Mouse (Mus musculus): Measurements from ENCODE around the gene Trim11. TPM values are rescaled to one million over a fixed set of nuclear protein-coding genes. Genes with fewer than 3 reads are reported as not detected.

Gene Trim11
- total and polyA plus RNA-seq, 2 experiments from 2014 or later, result 15.2 to 23.7 TPM

GRCm38 (mm10) chr11:58993091-58993670 is 15.3 kb downstream of the Trim11 start:
- Histone ChIP-seq H3K9ac (replicated peaks; ENCODE audit: low read length, poor library complexity, severe bottlenecking) (no peak overlapping the region), H3K4me3 (ENCODE audit: low read depth, low read length) (no peak overlapping the region), H3K4me2 (ENCODE audit: low read depth, low read length, poor library complexity, severe bottlenecking) (no peak overlapping the region), H3K27ac (ENCODE audit: low read depth, low read length) (no peak overlapping the region), H3K4me1 (ENCODE audit: insufficient read depth, low read length) (0 out of 2 replicates have a peak, but pooled peaks cover 4% of the 10 kb centered on the region), H3K9me3 (ENCODE audit: low read length) (no peaks in the 10 kb centered on the region), H3K27me3 (ENCODE audit: insufficient read depth, low read length) (0 out of 2 replicates have a peak, but pooled peaks cover 6% of the 10 kb centered on the region), H3K36me3 (ENCODE audit: insufficient read depth, low read length) (peaks cover 16% of the 10 kb centered on the region)
- no peak for TF ChIP-seq CTCF (IDR thresholded peaks at IDR 0.05)
- 82% methylated on average over 6 of the region's 6 CpGs for WGBS
- no peak for DNase-seq (ENCODE audit: low spot score)
- no peak for ATAC-seq (ENCODE audit: low FRiP score)

DNA sequence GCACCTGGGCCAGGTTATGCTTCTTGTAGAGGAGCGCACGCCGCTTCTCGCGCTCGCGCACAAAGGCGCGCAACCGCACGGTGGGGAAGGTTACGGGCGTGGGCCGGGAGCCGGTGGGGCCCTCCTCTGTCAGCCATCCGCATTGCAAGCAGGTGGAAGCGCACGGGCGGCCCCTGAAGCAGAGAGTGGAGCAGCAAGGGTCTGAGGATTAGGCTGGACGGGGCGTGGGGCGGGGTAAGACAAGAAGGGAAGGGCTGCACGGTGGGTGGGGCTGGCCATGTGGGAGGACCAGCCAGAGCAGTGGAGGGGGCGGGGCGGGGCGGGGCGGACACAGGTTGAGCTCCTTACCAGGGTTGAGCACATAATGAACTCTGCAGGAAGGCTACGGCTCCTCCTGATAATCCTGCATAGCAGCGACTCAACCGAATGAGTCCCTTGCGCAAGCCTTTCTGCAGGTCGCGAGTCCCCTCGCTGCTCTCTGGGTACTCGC is 16.5 kb downstream of the Trim11 start:
- Histone ChIP-seq H3K27me3 (ENCODE audit: insufficient read depth, low read length) (0 out of 2 replicates have a peak, but pooled peaks cover 6% of the 10 kb centered on the region), H3K9me3 (ENCODE audit: low read length) (no peaks in the 10 kb centered on the region), H3K4me1 (ENCODE audit: insufficient read depth, low read length) (0 out of 2 replicates have a peak, but pooled peaks cover 4% of the 10 kb centered on the region), H3K27ac (ENCODE audit: low read depth, low read length) (no peak overlapping the region), H3K36me3 (ENCODE audit: insufficient read depth, low read length) (peaks cover 7% of the 10 kb centered on the region), H3K9ac (replicated peaks; ENCODE audit: low read length, poor library complexity, severe bottlenecking) (peak overlapping the region; percentile 54), H3K4me3 (ENCODE audit: low read depth, low read length) (peak overlapping the region; percentile 39), H3K4me2 (ENCODE audit: low read depth, low read length, poor library complexity, severe bottlenecking) (peak overlapping the region; percentile 69)
- 1% methylated on average over 32 of the region's 35 CpGs for WGBS
- ATAC-seq (ENCODE audit: low FRiP score) (peak; percentile 45; the same call in 1 of the 2 replicates), DNase-seq (ENCODE audit: low spot score) (peak; percentile 42)
- TF ChIP-seq CTCF (IDR thresholded peaks at IDR 0.05), result peak; percentile 44

- TF ChIP-seq CTCF (IDR thresholded peaks at IDR 0.05), result no peak
- Histone ChIP-seq H3K4me1 (ENCODE audit: insufficient read depth, low read length) (0 out of 2 replicates have a peak, but pooled peaks cover 4% of the 10 kb centered on the region), H3K4me2 (ENCODE audit: low read depth, low read length, poor library complexity, severe bottlenecking) (peak overlapping the region; percentile 69), H3K9ac (replicated peaks; ENCODE audit: low read length, poor library complexity, severe bottlenecking) (peak overlapping the region; percentile 54; the same call in 1 of the 2 replicates), H3K27me3 (ENCODE audit: insufficient read depth, low read length) (0 out of 2 replicates have a peak, but pooled peaks cover 6% of the 10 kb centered on the region), H3K36me3 (ENCODE audit: insufficient read depth, low read length) (peaks cover 5% of the 10 kb centered on the region; the same call in 1 of the 2 replicates), H3K27ac (ENCODE audit: low read depth, low read length) (no peak overlapping the region), H3K4me3 (ENCODE audit: low read depth, low read length) (peak overlapping the region; percentile 39; the same call in 1 of the 2 replicates), H3K9me3 (ENCODE audit: low read length) (no peaks in the 10 kb centered on the region)
- 73% methylated on average over 9 of the region's 9 CpGs for WGBS
- ATAC-seq (ENCODE audit: low FRiP score), result no peak
- DNase-seq (ENCODE audit: low spot score), result no peak
Observed at GRCm38 (mm10) chr11:58995061-58995806, 17.3 kb downstream of the Trim11 start.

DNA sequence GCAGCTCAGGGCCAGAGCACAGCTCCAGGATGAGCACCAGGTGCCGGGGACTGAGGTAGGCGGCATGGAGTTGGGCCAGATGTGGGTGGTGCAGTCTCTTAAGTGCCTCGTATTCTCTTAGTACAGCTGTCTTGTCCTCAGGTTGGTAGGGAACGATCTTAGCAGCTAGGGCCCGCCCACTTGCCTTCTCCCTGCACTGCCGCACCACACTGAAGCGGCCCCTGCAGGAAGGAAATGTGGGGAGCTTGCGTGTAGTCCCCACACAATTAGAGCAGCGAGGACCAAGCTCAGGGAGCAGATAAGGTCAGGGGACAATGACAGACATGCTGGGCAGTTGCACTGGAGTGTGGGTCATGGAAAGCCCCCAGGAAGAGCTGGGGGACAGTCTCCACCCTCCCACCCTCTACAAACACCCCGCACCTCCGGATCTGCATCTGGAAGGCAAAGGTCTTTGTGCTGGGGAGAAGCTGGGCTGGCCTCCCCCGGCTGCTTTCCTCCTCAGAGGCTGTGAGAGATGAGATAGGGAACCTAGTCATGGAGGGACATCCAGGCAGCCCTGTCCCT is 18.0 kb downstream of the Trim11 start:
- Histone ChIP-seq H3K27ac (ENCODE audit: low read depth, low read length) (no peak overlapping the region), H3K9me3 (ENCODE audit: low read length) (no peaks in the 10 kb centered on the region), H3K4me3 (ENCODE audit: low read depth, low read length) (no peak overlapping the region), H3K9ac (replicated peaks; ENCODE audit: low read length, poor library complexity, severe bottlenecking) (no peak overlapping the region), H3K36me3 (ENCODE audit: insufficient read depth, low read length) (peaks cover under 1% of the 10 kb centered on the region; the same call in 1 of the 2 replicates), H3K4me1 (ENCODE audit: insufficient read depth, low read length) (0 out of 2 replicates have a peak, but pooled peaks cover 4% of the 10 kb centered on the region), H3K4me2 (ENCODE audit: low read depth, low read length, poor library complexity, severe bottlenecking) (no peak overlapping the region), H3K27me3 (ENCODE audit: insufficient read depth, low read length) (0 out of 2 replicates have a peak, but pooled peaks cover 6% of the 10 kb centered on the region)
- WGBS, result 48% methylated on average over 12 of the region's 12 CpGs
- ATAC-seq (ENCODE audit: low FRiP score), result no peak
- DNase-seq (ENCODE audit: low spot score), result no peak
- no peak for TF ChIP-seq CTCF (IDR thresholded peaks at IDR 0.05)

GRCm38 (mm10) chr11:58997541-58997940 is 19.6 kb downstream of the Trim11 start:
- ATAC-seq (ENCODE audit: low FRiP score) (no peak), DNase-seq (ENCODE audit: low spot score) (no peak)
- Histone ChIP-seq H3K9me3 (ENCODE audit: low read length) (no peaks in the 10 kb centered on the region), H3K27ac (ENCODE audit: low read depth, low read length) (no peak overlapping the region), H3K9ac (replicated peaks; ENCODE audit: low read length, poor library complexity, severe bottlenecking) (no peak overlapping the region), H3K4me1 (ENCODE audit: insufficient read depth, low read length) (0 out of 2 replicates have a peak, but pooled peaks cover 4% of the 10 kb centered on the region), H3K27me3 (ENCODE audit: insufficient read depth, low read length) (0 out of 2 replicates have a peak, but pooled peaks cover 6% of the 10 kb centered on the region), H3K4me3 (ENCODE audit: low read depth, low read length) (no peak overlapping the region), H3K4me2 (ENCODE audit: low read depth, low read length, poor library complexity, severe bottlenecking) (no peak overlapping the region), H3K36me3 (ENCODE audit: insufficient read depth, low read length) (no peaks in the 10 kb centered on the region)
- no peak for TF ChIP-seq CTCF (IDR thresholded peaks at IDR 0.05)
- WGBS, result 77% methylated on average over 5 of the region's 5 CpGs
